Mouse (Mus musculus): ENCODE results near the gene Gpr161. TPM values are rescaled to one million over a fixed set of nuclear protein-coding genes. Genes with fewer than 3 reads are reported as not detected.

Gpr161 gene
- 10 to 100 TPM in 1 of 2 experiments, 1 to 10 TPM in 1; 9.9 to 10.3 TPM for total RNA-seq (2021)
- long read RNA-seq, experiment 1, partial matches to known transcripts, result 0 of 4 reads
- long read RNA-seq, experiment 1, other reads (novel, unspliced or antisense), result 4 of 4 reads
- long read RNA-seq, experiment 2, partial matches to known transcripts, result 0 of 4 reads
- long read RNA-seq, experiment 2, other reads (novel, unspliced or antisense), result 4 of 4 reads

DNA sequence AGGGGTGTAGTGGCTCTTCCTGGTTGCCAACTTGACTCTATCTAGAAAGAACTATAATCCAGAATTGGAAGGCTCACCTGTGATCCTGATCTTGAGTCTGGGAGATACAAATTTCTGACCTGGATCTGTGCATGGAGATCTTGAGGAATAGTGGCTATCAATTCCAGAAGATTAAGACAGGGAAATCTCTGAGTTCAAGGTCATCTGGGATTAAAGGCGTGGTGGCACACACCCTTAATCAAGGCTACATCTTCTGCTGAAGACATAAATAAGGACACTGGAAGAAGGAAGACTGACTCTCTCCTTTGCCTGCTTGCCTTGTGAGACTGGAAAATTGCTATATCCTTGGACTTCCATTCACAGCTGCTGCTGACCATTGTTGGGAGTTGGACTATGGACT, at the start of gene Gpr161:
TSS of gene Gpr161 (plus strand) at position 301 of the 400 bp plus-strand sequence.
- DNase-seq (ENCODE audit: extremely low spot score in 1 of 2, low spot score in 2 of 2), result no peak
- TF ChIP-seq CTCF (IDR thresholded peaks at IDR 0.05), result no peak
- Histone ChIP-seq H3K27ac (no peak within 1 kb of the TSS), H3K4me3 (no peak within 1 kb of the TSS)
- intact Hi-C loops (cut with DNase I), result no loop called here

- no peak for TF ChIP-seq CTCF (IDR thresholded peaks at IDR 0.05)
- DNase-seq (ENCODE audit: extremely low spot score in 1 of 2, low spot score in 2 of 2), result no peak
- intact Hi-C loops (cut with DNase I), result no loop called here
- H3K27ac ChIP-seq, result no peak overlapping the region
- H3K4me3 ChIP-seq, result no peak overlapping the region
These were observed 49.0 kb upstream of the Gpr161 start for GRCm38 (mm10) chr1:165246587-165246986.

GRCm38 (mm10) chr1:165247085-165247484, 48.5 kb upstream of the Gpr161 start:
- no peak for TF ChIP-seq CTCF (IDR thresholded peaks at IDR 0.05)
- no peak overlapping the region for H3K4me3 ChIP-seq
- DNase-seq (ENCODE audit: extremely low spot score in 1 of 2, low spot score in 2 of 2), result no peak
- no peak overlapping the region for H3K27ac ChIP-seq
- intact Hi-C loops (cut with DNase I), result no loop called here

GRCm38 (mm10) chr1:165247788-165248187, 47.8 kb upstream of the Gpr161 start:
- intact Hi-C loops (cut with DNase I), result no loop called here
- no peak overlapping the region for H3K4me3 ChIP-seq
- no peak overlapping the region for H3K27ac ChIP-seq
- TF ChIP-seq CTCF (IDR thresholded peaks at IDR 0.05), result no peak
- DNase-seq (ENCODE audit: extremely low spot score in 1 of 2, low spot score in 2 of 2), result no peak

- no peak overlapping the region for H3K4me3 ChIP-seq
- H3K27ac ChIP-seq, result no peak overlapping the region
- DNase-seq (ENCODE audit: extremely low spot score in 1 of 2, low spot score in 2 of 2), result no peak
- intact Hi-C loops (cut with DNase I), result no loop called here
- TF ChIP-seq CTCF (IDR thresholded peaks at IDR 0.05), result no peak
These were observed 46.7 kb upstream of the Gpr161 start for GRCm38 (mm10) chr1:165248842-165249241.

DNA sequence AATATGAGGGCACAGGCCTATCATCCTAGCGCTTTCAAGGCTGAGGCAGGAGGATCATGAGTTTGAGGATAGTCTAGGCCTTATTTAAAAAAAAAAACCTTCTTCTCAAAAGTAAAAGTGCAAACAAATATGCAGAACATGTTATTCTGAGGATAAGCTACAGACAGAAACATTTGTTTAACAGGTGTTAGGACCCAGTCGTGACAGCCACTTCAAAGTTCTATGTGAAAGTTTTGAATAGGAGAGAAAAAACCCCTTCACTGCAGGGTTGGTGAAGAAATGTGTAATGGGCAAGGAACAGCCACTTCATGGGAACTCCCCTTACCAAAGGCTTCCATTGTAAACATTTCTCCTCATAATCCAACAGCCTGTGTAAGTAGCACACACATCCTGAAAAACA, 45.0 kb upstream of the Gpr161 start:
- Histone ChIP-seq H3K4me3 (no peak overlapping the region), H3K27ac (no peak overlapping the region)
- intact Hi-C loops (cut with DNase I), result no loop called here
- no peak for DNase-seq (ENCODE audit: extremely low spot score in 1 of 2, low spot score in 2 of 2)
- no peak for TF ChIP-seq CTCF (IDR thresholded peaks at IDR 0.05)

GRCm38 (mm10) chr1:165252027-165252671, 43.4 kb upstream of the Gpr161 start:
- H3K27ac ChIP-seq, result no peak overlapping the region
- TF ChIP-seq CTCF (IDR thresholded peaks at IDR 0.05), result peak; percentile 77
- peak; percentile 26 to 37 for DNase-seq (ENCODE audit: extremely low spot score in 1 of 2, low spot score in 2 of 2)
- H3K4me3 ChIP-seq, result no peak overlapping the region
- intact Hi-C loops (cut with DNase I), result loop anchor here (2.0 kb wide), 1 partner anchor 69 kb away; no protein-coding TSS in a partner anchor

- intact Hi-C loops (cut with DNase I), result no loop called here
- Histone ChIP-seq H3K27ac (no peak overlapping the region), H3K4me3 (no peak overlapping the region)
- TF ChIP-seq CTCF (IDR thresholded peaks at IDR 0.05), result no peak
- no peak for DNase-seq (ENCODE audit: extremely low spot score in 1 of 2, low spot score in 2 of 2)
These were observed 20.6 kb upstream of the Gpr161 start for GRCm38 (mm10) chr1:165274946-165275345.

- no peak for DNase-seq (ENCODE audit: extremely low spot score in 1 of 2, low spot score in 2 of 2)
- no peak for TF ChIP-seq CTCF (IDR thresholded peaks at IDR 0.05)
- Histone ChIP-seq H3K4me3 (no peak overlapping the region), H3K27ac (no peak overlapping the region)
- intact Hi-C loops (cut with DNase I), result no loop called here
These were observed 14.8 kb upstream of the Gpr161 start for GRCm38 (mm10) chr1:165280741-165281140.

- intact Hi-C loops (cut with DNase I), result no loop called here
- TF ChIP-seq CTCF (IDR thresholded peaks at IDR 0.05), result no peak
- Histone ChIP-seq H3K27ac (peak overlapping the region; percentile 50), H3K4me3 (peak overlapping the region; percentile 75)
- peak; percentile 49 to 55 for DNase-seq (ENCODE audit: extremely low spot score in 1 of 2, low spot score in 2 of 2)
These were observed 14.0 kb upstream of the Gpr161 start for GRCm38 (mm10) chr1:165281351-165282221.

GRCm38 (mm10) chr1:165282222-165282966, 13.2 kb upstream of the Gpr161 start:
- intact Hi-C loops (cut with DNase I), result no loop called here
- no peak for TF ChIP-seq CTCF (IDR thresholded peaks at IDR 0.05)
- Histone ChIP-seq H3K27ac (peak overlapping the region; percentile 40), H3K4me3 (peak overlapping the region; percentile 75)
- no peak for DNase-seq (ENCODE audit: extremely low spot score in 1 of 2, low spot score in 2 of 2)

Measured in left cerebral cortex, adult 2 months (tissue).